Mouse (Mus musculus) gastrocnemius, postnatal 4 days (tissue): ENCODE data around the gene Ptpn14. TPM values are rescaled to one million over a fixed set of nuclear protein-coding genes. Genes with fewer than 3 reads are reported as not detected.

Experiments
- DNase-seq, 2 experiments: peaks; one replicate each; pipeline ENCODE4 v3.0.0; 2021 to 2022; ENCODE audit warnings: low spot score in 2 of 2, mixed read lengths in 2 of 2
- total RNA-seq, 2 experiments: library from RNA; stranded (reverse); gene quantifications; 2 replicates each; pipeline ENCODE4 v1.2.3; 2021

The Ptpn14 gene
- total RNA-seq, 2 experiments from 2014 or later, result 19.7 to 22.1 TPM

GRCm38 (mm10) chr1:189715915-189716797 lies 11.9 kb upstream of the Ptpn14 start:
- DNase-seq, result no peak

GRCm38 (mm10) chr1:189717546-189717945 lies 10.5 kb upstream of the Ptpn14 start:
- DNase-seq, result no peak

- no peak for DNase-seq
Observed at GRCm38 (mm10) chr1:189718600-189718999, 9.5 kb upstream of the Ptpn14 start.

GRCm38 (mm10) chr1:189726121-189726520 lies 1.9 kb upstream of the Ptpn14 start:
- DNase-seq, result no peak

- peak; percentile 57 to 75 for DNase-seq
Observed at GRCm38 (mm10) chr1:189727346-189727883, 653 bp upstream of the Ptpn14 start.

- no peak for DNase-seq
Observed at GRCm38 (mm10) chr1:189728784-189729115, 682 bp downstream of the Ptpn14 start.

- no peak for DNase-seq
Observed at GRCm38 (mm10) chr1:189729141-189729815, 1.2 kb downstream of the Ptpn14 start.

- no peak for DNase-seq
Observed at GRCm38 (mm10) chr1:189731697-189732096, 3.6 kb downstream of the Ptpn14 start.

- DNase-seq, result no peak
Observed at GRCm38 (mm10) chr1:189732156-189732555, 4.1 kb downstream of the Ptpn14 start.

- no peak for DNase-seq
Observed at GRCm38 (mm10) chr1:189740075-189740474, 12.0 kb downstream of the Ptpn14 start.

- DNase-seq, result no peak
Observed at GRCm38 (mm10) chr1:189742041-189742440, 14.0 kb downstream of the Ptpn14 start.

- no peak for DNase-seq
Observed at GRCm38 (mm10) chr1:189743136-189743535, 15.1 kb downstream of the Ptpn14 start.

GRCm38 (mm10) chr1:189744914-189745710 lies 17.0 kb downstream of the Ptpn14 start:
- no peak for DNase-seq

- DNase-seq, result no peak
Observed at GRCm38 (mm10) chr1:189746520-189746919, 18.5 kb downstream of the Ptpn14 start.

GRCm38 (mm10) chr1:189749789-189750188 lies 21.7 kb downstream of the Ptpn14 start:
- DNase-seq, result no peak

- no peak for DNase-seq
Observed at GRCm38 (mm10) chr1:189750233-189750632, 22.2 kb downstream of the Ptpn14 start.

GRCm38 (mm10) chr1:189752245-189752644 lies 24.2 kb downstream of the Ptpn14 start:
- no peak for DNase-seq

- DNase-seq, result peak in 1 of 2 experiments; percentile 27
Observed at GRCm38 (mm10) chr1:189755072-189755471, 27.0 kb downstream of the Ptpn14 start.

- peak in 1 of 2 experiments; percentile 23 for DNase-seq
Observed at GRCm38 (mm10) chr1:189756306-189757053, 28.4 kb downstream of the Ptpn14 start.

- DNase-seq, result no peak
Observed at GRCm38 (mm10) chr1:189757054-189757408, 29.0 kb downstream of the Ptpn14 start.

- DNase-seq, result no peak
Observed at GRCm38 (mm10) chr1:189761581-189762021, 33.5 kb downstream of the Ptpn14 start.
